Mouse (Mus musculus) cerebellum, postnatal 25 days (tissue): Measurements from ENCODE around the gene Uqcr11.

Source experiments
- DNase-seq, 2 experiments: peaks; one replicate each; pipeline ENCODE4 v3.0.0; 2021; ENCODE audit warnings: mixed read lengths in 2 of 2

Uqcr11 gene

GRCm38 (mm10) chr10:80430375-80430980, 23.8 kb upstream of the Uqcr11 start:
- DNase-seq, result peak in 1 of 2 experiments; percentile 19

GRCm38 (mm10) chr10:80429800-80430199, 23.2 kb upstream of the Uqcr11 start:
- peak in 1 of 2 experiments; percentile 22 for DNase-seq

- peak in 1 of 2 experiments; percentile 12 for DNase-seq
Observed at GRCm38 (mm10) chr10:80425041-80425440, 18.4 kb upstream of the Uqcr11 start.

GRCm38 (mm10) chr10:80423562-80423961, 16.9 kb upstream of the Uqcr11 start:
- peak in 1 of 2 experiments; percentile 37 for DNase-seq

GRCm38 (mm10) chr10:80421651-80422472, 15.2 kb upstream of the Uqcr11 start:
- peak in 1 of 2 experiments; percentile 16 for DNase-seq

GRCm38 (mm10) chr10:80421208-80421607, 14.6 kb upstream of the Uqcr11 start:
- DNase-seq, result peak in 1 of 2 experiments; percentile 19

GRCm38 (mm10) chr10:80420729-80421128, 14.1 kb upstream of the Uqcr11 start:
- peak in 1 of 2 experiments; percentile 7 for DNase-seq

- peak; percentile 59 to 69 for DNase-seq
Observed at GRCm38 (mm10) chr10:80419419-80419818, 12.8 kb upstream of the Uqcr11 start.

- peak; percentile 90 to 91 for DNase-seq
Observed at GRCm38 (mm10) chr10:80418311-80418710, 11.7 kb upstream of the Uqcr11 start.

- DNase-seq, result peak in 1 of 2 experiments; percentile 59
Observed at GRCm38 (mm10) chr10:80417841-80418240, 11.2 kb upstream of the Uqcr11 start.

GRCm38 (mm10) chr10:80417371-80417770, 10.7 kb upstream of the Uqcr11 start:
- DNase-seq, result peak in 1 of 2 experiments; percentile 57

GRCm38 (mm10) chr10:80415566-80415965, 8.9 kb upstream of the Uqcr11 start:
- DNase-seq, result peak in 1 of 2 experiments; percentile 50

GRCm38 (mm10) chr10:80412656-80413541, 6.3 kb upstream of the Uqcr11 start:
- peak; percentile 92 to 94 for DNase-seq

GRCm38 (mm10) chr10:80407924-80408323, 1.3 kb upstream of the Uqcr11 start:
- DNase-seq, result no peak

- DNase-seq, result no peak
Observed at GRCm38 (mm10) chr10:80405481-80406173, 1.0 kb downstream of the Uqcr11 start.

- DNase-seq, result peak; percentile 49 to 62
Observed at GRCm38 (mm10) chr10:80403044-80403692, 3.5 kb downstream of the Uqcr11 start.

GRCm38 (mm10) chr10:80400704-80401161, 5.9 kb downstream of the Uqcr11 start:
- DNase-seq, result peak in 1 of 2 experiments; percentile 30

GRCm38 (mm10) chr10:80399973-80400703, 6.5 kb downstream of the Uqcr11 start:
- no peak for DNase-seq

GRCm38 (mm10) chr10:80399191-80399972, 7.2 kb downstream of the Uqcr11 start, which contains the start of gene Mbd3:
Gene Mbd3, minus strand, starts transcription at chr10:80399550.
- DNase-seq, result peak; percentile 99 to 100

- DNase-seq, result peak; percentile 99
Observed at GRCm38 (mm10) chr10:80398719-80399190, 7.9 kb downstream of the Uqcr11 start.
